Mouse (Mus musculus) CH12.LX (cell line): ENCODE results near the gene Zscan10.

Experiments used
- CTCF ChIP-seq, 2 experiments: IDR thresholded peaks in 1 of 2; conservative IDR thresholded peaks in 1 of 2; 2 replicates each; pipeline ENCODE4 v1.5.1; 2011 to 2012; ENCODE audit warnings: low read depth in 2 of 2, low read length in 2 of 2, improper control_type of control experiment in 1 of 2, inconsistent platforms in 1 of 2, mild to moderate bottlenecking in 1 of 2, moderate library complexity in 1 of 2
- EP300 ChIP-seq: IDR thresholded peaks from 2 replicates; pipeline ENCODE4 v1.6.1; 2011; ENCODE audit warnings: low read length, improper control_type of control experiment
- ETS1 ChIP-seq: conservative IDR thresholded peaks from 2 replicates; pipeline ENCODE4 v1.6.1; 2012; ENCODE audit warnings: low read depth, mild to moderate bottlenecking, inconsistent platforms, low read length, improper control_type of control experiment, moderate library complexity
- MEF2A ChIP-seq: IDR thresholded peaks from 2 replicates; pipeline ENCODE4 v1.6.1; 2014; ENCODE audit warnings: low read depth, mild to moderate bottlenecking, inconsistent platforms, low read length, improper control_type of control experiment, borderline replicate concordance
- POLR2A ChIP-seq: IDR thresholded peaks from 2 replicates; pipeline ENCODE4 v1.6.1; 2011; ENCODE audit warnings: low read depth, mild to moderate bottlenecking, improper control_type of control experiment, low read length
- POLR2AphosphoS2 ChIP-seq: IDR thresholded peaks from 2 replicates; pipeline ENCODE4 v1.6.1; 2011; ENCODE audit warnings: low read depth, low read length, improper control_type of control experiment
- RCOR1 ChIP-seq: conservative IDR thresholded peaks from 2 replicates; pipeline ENCODE4 v1.6.1; 2012; ENCODE audit warnings: low read depth, mild to moderate bottlenecking, inconsistent platforms, low read length, improper control_type of control experiment
- ZC3H11A ChIP-seq: IDR thresholded peaks from 2 replicates; pipeline ENCODE4 v1.6.1; 2012; ENCODE audit warnings: low read depth, mild to moderate bottlenecking, inconsistent platforms, low read length, improper control_type of control experiment

GRCm38 (mm10) chr17:23587253-23587652 is 13.4 kb upstream of the Zscan10 start:
- TF ChIP-seq RCOR1 = no peak
- TF ChIP-seq ETS1 = no peak
- TF ChIP-seq EP300 = no peak
- TF ChIP-seq CTCF (conservative IDR thresholded peaks at IDR 0.05 in 1 of 2, IDR thresholded peaks at IDR 0.05 in 1 of 2; ENCODE audit: low read depth in 2 of 2, low read length in 2 of 2) = no peak
- TF ChIP-seq POLR2AphosphoS2 = no peak
- TF ChIP-seq POLR2A = no peak
- no peak for TF ChIP-seq MEF2A
- TF ChIP-seq ZC3H11A = no peak
